Mouse (Mus musculus) spleen, postnatal 10 days (tissue): ENCODE measurements around the gene Spag17.

Experiments used
- DNase-seq, 2 experiments: peaks; one replicate each; pipeline ENCODE4 v3.0.0; 2021 to 2022; ENCODE audit warnings: low spot score in 2 of 2

The Spag17 gene

DNA sequence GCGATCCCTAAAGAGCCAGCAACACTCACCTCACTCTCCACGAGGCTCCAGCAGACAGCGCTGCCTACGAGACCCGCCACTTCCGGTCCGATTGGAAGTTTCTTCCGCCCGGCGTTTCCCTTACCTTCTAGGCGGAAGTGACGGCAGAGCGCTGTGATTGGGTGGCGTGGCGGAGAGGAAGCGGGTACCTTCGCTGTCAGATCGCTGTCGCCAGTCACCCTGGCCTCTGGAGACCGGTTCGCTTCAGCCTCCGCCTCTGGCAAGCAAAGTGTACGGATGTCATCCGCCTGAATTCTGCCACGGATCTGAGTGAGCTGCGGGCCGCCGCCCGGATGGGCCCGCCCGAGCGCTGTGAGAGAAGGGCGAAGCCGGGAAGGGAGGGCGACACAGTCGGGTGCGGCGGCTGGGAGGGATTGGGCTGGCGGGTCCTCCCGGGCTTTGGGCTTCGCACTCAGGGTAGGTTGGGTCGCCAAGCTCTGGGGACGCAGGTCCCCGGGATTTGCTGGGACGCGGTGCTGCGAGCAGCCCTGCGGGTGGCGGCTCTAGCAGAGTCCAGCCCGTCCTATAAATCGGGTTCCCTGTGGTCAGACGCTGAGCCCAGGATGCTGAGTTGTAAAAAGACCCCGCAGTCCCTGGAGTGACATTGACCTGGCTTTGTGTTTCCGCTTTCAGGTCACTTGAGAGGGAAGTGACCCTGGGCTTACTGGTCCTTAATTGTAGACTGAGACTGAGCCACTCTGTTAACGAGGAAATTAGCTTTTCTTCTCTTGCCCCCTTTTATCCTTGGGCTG is 277.3 kb downstream of the Spag17 start, which contains the start of the genes Gdap2 and Wdr3:
Gene Gdap2, plus strand, starts transcription at position 67 of the 791 bp plus-strand sequence.
Gene Wdr3, minus strand, starts transcription at position 93 of the 791 bp plus-strand sequence.
- DNase-seq, result peak; percentile 90 to 95

DNA sequence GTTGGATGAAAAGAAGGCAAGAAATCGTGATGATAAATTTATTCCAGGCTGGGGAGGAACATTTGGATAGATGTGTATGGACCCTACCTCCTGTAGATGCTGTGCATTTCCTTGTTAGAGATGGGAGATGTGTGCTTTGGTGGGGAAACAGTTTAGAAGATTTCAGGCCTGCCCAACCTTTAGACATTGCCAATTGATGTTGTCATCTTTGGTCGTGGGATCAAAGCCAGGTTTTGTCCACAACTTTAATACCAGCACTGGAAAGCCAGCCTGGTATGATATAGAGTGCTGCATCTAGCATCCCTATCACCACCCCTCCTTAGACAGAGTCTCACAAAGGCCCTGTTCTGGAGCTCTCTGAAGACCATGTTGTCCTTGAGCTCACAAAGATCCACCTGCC is 278.4 kb downstream of the Spag17 start:
- DNase-seq, result no peak

DNA sequence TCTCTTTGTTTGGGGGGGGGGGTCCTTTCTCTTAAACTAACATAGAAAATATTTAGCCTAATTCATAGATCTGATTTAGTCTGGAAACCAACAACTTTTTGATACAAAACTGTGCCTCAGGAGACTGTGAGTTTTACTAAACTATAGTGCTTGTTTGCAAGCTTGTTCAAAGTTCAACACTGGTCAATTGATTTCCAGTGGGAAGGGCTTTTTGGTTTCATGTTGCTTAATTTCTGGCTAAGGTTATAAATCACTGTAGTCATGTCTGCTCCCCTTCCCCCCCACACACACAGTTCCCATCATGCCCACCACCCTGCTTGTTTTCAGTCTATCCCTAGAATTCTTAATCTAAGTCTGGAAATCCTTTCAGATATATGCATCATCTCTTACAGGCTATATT is 279.8 kb downstream of the Spag17 start:
- DNase-seq, result no peak

DNA sequence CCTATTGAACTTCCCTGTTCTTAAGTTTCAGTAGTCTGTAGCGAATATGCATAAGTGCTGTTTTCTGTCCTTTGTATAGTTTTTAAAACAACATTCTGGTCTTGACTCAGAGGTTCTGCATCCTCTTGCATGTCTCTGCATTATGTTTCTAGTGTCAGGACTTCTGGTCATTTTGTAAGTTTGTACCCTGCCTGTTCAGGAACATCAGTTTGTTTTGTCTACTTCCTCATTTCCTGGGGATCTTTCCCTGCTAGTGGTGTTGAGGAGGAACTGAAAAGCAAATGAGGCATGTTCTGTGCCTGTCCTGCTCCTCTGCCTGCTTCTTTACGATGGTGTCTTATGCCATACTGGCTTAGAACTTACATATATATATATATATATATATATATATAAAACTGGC is 290.8 kb downstream of the Spag17 start:
- DNase-seq, result no peak

DNA sequence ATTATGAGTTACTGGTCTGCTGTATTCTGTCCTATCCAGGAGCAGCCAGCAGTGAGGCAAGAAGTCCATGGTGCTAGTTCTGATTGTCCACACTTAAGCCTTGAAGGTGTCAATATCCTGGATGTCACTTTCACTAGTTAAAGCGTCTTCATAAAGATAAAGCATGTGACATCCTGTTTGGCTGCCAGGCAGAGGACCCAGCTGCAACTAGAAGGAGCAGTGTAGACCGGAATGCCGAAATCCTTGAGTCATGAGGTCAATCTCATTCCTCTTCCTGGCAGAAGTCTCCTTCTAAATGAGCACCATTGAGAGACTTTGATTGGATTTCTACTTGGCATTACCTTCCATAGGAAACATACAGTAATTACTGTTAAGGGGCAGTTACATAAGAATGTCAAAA is 295.3 kb downstream of the Spag17 start:
- DNase-seq, result no peak

DNA sequence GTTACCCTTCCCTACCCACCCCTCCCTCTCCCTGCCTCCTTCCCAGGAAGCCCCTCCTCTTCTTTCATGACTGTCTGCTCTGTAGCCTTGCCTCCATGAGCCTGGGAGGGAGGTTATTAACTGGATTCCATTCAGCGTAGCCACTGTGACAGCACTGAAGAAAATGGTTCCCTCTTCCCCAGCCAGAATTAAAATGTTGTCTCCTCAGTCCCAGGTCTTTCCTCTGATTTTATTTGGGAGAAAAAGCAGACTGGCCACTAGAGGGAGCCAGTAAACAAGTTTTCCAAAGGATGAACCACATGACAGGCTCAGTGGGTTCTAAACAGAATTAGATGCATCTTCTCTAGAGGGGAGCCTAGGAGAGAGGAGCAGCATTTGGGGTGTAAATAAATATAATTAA is 304.2 kb downstream of the Spag17 start:
- DNase-seq, result peak; percentile 15 to 44

DNA sequence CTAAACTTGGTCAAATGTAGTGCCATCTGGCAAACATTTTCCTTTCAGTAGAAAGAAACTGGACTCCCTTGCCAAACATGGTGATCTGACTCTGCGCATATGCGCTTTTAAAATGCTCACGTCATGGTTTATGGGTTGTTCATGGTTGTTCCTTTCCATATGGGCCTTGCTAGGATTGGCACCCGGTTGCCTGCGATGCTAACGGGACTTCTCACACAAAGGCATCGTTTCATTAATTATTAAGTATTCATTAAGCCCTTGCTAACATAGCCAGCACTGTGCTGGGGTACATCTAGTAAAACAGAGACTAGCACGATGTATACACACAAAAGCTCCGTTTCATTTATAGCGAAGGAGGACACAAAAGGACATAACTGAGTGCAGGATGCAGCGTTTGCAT is 304.7 kb downstream of the Spag17 start:
- no peak for DNase-seq
